Mouse (Mus musculus) small intestine, adult 2 months (tissue): Measurements from ENCODE around the gene Aprt.

Experiments used
- CTCF ChIP-seq: fragments of 200-500 bp; IDR thresholded peaks from 2 replicates; pipeline ENCODE4 v1.5.1; 2012; ENCODE audit warnings: low read depth, mild to moderate bottlenecking, control low read depth, inconsistent platforms, low read length, moderate library complexity, mixed read lengths; ENCODE audit not compliant: insufficient replicate concordance, insufficient read length; ENCODE audit errors: extremely low read depth
- POLR2A ChIP-seq: fragments of 200-500 bp; IDR thresholded peaks from 2 replicates; pipeline ENCODE4 v1.6.1; 2012; ENCODE audit warnings: low read depth, mild to moderate bottlenecking, control low read depth, inconsistent platforms, low read length, moderate library complexity

DNA sequence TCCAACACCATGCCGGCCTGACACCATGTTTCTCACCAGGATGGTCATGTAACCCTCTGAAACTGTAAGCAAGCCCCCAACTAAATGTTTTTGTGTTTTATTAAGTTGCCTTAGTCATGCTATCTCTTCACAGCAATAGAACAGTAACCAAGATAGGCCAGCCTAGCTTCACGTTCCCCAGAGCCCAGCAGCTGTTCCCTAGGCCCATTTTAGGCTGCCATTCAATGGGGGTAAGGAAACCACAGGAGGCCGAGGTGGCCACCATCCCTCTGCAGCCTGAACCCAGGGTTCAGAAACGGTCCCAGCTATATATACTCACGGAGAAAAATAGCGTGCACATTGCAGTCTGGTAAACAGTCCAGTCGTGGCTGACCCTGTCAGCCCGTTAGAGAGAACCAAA is 32.6 kb downstream of the Aprt start:
- TF ChIP-seq CTCF (no peak), POLR2A (no peak)
